Mouse (Mus musculus): ENCODE measurements around the gene Inca1.

DNA sequence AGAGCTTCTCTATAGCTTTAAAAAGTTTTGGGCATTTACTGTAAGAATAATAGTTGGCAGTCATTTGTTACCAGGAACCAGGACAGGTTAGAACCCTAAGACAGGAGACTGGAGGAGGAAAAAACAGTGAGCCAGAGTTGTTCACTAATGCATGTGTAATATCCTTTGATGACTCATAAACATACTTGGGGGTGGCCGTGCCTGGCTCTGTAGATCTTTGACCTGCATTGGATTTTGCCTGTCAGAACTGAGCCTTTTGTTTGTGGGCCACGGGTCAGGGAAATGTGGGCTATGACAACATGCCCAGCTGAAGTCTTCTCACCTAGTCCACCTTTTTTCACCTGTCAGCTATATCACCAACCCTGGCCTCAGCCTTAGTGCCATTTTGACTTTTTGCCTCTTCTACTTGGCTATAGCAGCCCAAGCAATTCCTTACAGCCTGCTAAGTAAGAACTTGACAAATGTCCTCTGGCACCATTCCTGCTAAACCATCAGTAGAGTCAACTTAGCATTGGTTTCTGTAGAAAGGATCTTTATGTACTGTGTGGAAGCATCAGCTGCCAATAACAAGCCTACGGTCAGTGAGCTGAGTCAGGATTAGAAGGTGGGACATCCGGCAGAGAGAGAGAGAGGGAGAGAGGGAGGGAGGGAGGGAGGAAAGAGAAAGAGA, 48.1 kb upstream of the Inca1 start:
- TF ChIP-seq CTCF (IDR thresholded peaks at IDR 0.05; ENCODE audit: borderline replicate concordance, insufficient read depth, low read length) (no peak), POLR2A (IDR thresholded peaks at IDR 0.05; ENCODE audit: low read depth, low read length) (no peak)
